Mouse (Mus musculus): Measurements from ENCODE around the gene Ubb. TPM values are rescaled to one million over a fixed set of nuclear protein-coding genes. Genes with fewer than 3 reads are reported as not detected.
A peak's percentile ranks its signal among the peaks of the same experiment; 100 is the strongest.
"Not testable (repeated sequence)": the region's sequence is repeated elsewhere in the genome, so short reads cannot be mapped to it uniquely, and the experiment has no call there.

Ubb gene
- 3,283 and 3,484 TPM in 2 replicates for polyA plus RNA-seq (2014; fragmentation: Nextera tagmentation; extraction: Ambion mirVana)

DNA sequence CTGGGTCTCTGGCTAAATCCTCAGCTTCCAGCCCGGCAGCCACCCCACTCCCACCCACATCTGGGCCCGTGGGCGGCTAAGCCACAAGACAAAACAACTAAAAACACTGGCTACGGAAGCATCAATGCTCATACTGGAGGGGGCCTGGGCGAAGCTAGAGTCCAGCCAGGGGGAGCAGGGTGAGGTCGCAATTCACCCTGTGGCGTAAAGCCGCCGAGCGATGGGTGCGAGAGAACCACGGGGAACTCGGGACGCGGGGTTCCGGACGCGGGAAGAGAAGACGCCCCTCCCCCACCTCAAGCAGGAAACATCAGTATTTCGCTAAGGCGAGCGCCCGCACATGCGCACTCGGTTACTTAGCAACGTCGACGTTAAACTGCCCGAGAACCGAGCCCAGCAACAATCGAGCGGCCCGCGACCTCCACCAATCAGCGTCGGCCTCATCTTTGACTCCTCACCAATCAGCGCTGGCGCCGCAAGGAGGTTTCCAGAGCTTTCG is at the start of gene Ubb:
Gene Ubb, plus strand, starts transcription at position 445 of the 499 bp plus-strand sequence.
- peaks cover 13% of the 10 kb centered on the region; the same call in 1 of the 2 replicates for H3K4me1 ChIP-seq (replicated peaks; ENCODE audit: control insufficient read depth, insufficient read depth, low read length)
- H3K4me3 ChIP-seq (ENCODE audit: low read depth, low read length): peak within 1 kb of the TSS; percentile 74
- DNase-seq (ENCODE audit: low spot score): peak; percentile 100
- ATAC-seq (replicated peaks; ENCODE audit: low FRiP score): peak; percentile 96
- H3K4me2 ChIP-seq (ENCODE audit: low read depth, low read length, severe bottlenecking): peak within 1 kb of the TSS; percentile 84
- H3K27ac ChIP-seq (ENCODE audit: low read depth, low read length): peak within 1 kb of the TSS; percentile 94
- no peaks in the 10 kb centered on the region for H3K9me3 ChIP-seq (ENCODE audit: control insufficient read depth, low read length)
- no peaks in the 10 kb centered on the region for H3K27me3 ChIP-seq (ENCODE audit: control insufficient read depth, insufficient read depth, low read length)
- H3K9ac ChIP-seq (ENCODE audit: low read length): peak within 1 kb of the TSS; percentile 99
- under 1% methylated on average over 40 of the region's 40 CpGs for WGBS
- peaks cover 8% of the 10 kb centered on the region; the same call in 1 of the 2 replicates for H3K36me3 ChIP-seq (ENCODE audit: control insufficient read depth, insufficient read depth, low read length)

- Histone ChIP-seq H3K27ac (ENCODE audit: low read depth, low read length) (no peak overlapping the region), H3K36me3 (ENCODE audit: control insufficient read depth, insufficient read depth, low read length) (no peaks in the 10 kb centered on the region), H3K4me3 (ENCODE audit: low read depth, low read length) (no peak overlapping the region), H3K9ac (ENCODE audit: low read length) (no peak overlapping the region), H3K4me1 (replicated peaks; ENCODE audit: control insufficient read depth, insufficient read depth, low read length) (no peaks in the 10 kb centered on the region), H3K27me3 (ENCODE audit: control insufficient read depth, insufficient read depth, low read length) (no peaks in the 10 kb centered on the region), H3K9me3 (ENCODE audit: control insufficient read depth, low read length) (no peaks in the 10 kb centered on the region), H3K4me2 (ENCODE audit: low read depth, low read length, severe bottlenecking) (no peak overlapping the region)
- ATAC-seq (replicated peaks; ENCODE audit: low FRiP score) (no peak), DNase-seq (ENCODE audit: low spot score) (no peak)
- 91% methylated on average over 4 of the region's 4 CpGs for WGBS
Measured at GRCm38 (mm10) chr11:62507683-62508082, 43.3 kb upstream of the Ubb start.

DNA sequence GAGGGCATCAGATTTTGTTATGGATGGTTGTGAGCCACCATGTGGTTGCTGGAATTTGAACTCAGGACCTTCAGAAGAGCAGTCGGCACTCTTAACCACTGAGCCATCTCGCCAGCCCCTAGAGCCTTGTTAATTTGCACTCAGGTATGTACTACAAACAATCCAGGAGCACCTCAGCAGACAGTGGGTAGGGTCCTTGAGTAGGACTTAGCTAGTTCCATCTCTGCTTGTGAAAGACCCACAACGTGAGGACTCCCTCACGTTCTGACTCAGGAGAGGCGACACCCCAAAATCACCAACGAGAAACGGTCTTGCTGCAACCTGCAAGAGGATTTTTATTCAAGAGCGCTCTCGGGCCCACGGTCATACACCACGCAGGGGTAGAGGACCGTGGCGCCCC is 42.6 kb upstream of the Ubb start:
- not testable (repeated sequence) for H3K27me3 ChIP-seq (ENCODE audit: control insufficient read depth, insufficient read depth, low read length); H3K9me3 ChIP-seq (ENCODE audit: control insufficient read depth, low read length); H3K4me3 ChIP-seq (ENCODE audit: low read depth, low read length); H3K4me2 ChIP-seq (ENCODE audit: low read depth, low read length, severe bottlenecking); H3K36me3 ChIP-seq (ENCODE audit: control insufficient read depth, insufficient read depth, low read length); ATAC-seq (replicated peaks; ENCODE audit: low FRiP score); H3K4me1 ChIP-seq (replicated peaks; ENCODE audit: control insufficient read depth, insufficient read depth, low read length); DNase-seq (ENCODE audit: low spot score); H3K9ac ChIP-seq (ENCODE audit: low read length); H3K27ac ChIP-seq (ENCODE audit: low read depth, low read length)
- WGBS: 98% methylated on average over 13 of the region's 13 CpGs

DNA sequence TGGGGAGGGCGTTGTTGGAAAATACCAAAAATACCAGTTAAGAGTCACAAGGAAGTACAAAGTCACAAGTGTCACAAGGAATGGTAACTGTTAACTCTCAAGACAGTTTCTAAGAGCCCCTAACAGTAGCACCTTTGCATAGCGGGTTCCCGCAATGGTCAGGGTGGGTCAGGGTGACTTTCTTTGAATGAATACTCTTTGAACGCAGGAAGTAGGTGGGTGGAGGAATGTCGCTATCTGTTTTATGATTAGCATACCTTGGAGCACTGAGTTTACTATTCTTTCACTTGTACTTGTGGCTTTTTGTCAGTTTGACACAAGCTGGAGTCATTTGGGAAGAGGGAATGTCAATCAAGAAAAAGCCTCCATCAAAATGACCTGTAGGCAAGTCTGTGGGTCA is 42.2 kb upstream of the Ubb start:
- not testable (repeated sequence) for H3K27me3 ChIP-seq (ENCODE audit: control insufficient read depth, insufficient read depth, low read length); DNase-seq (ENCODE audit: low spot score); H3K27ac ChIP-seq (ENCODE audit: low read depth, low read length); H3K4me3 ChIP-seq (ENCODE audit: low read depth, low read length); H3K9me3 ChIP-seq (ENCODE audit: control insufficient read depth, low read length); H3K4me1 ChIP-seq (replicated peaks; ENCODE audit: control insufficient read depth, insufficient read depth, low read length); ATAC-seq (replicated peaks; ENCODE audit: low FRiP score); H3K9ac ChIP-seq (ENCODE audit: low read length); H3K36me3 ChIP-seq (ENCODE audit: control insufficient read depth, insufficient read depth, low read length); H3K4me2 ChIP-seq (ENCODE audit: low read depth, low read length, severe bottlenecking)
- 96% methylated on average over 5 of the region's 5 CpGs for WGBS

GRCm38 (mm10) chr11:62509571-62509970 is 41.4 kb upstream of the Ubb start:
- ATAC-seq (replicated peaks; ENCODE audit: low FRiP score) (no peak), DNase-seq (ENCODE audit: low spot score) (no peak)
- no peaks in the 10 kb centered on the region for H3K4me1 ChIP-seq (replicated peaks; ENCODE audit: control insufficient read depth, insufficient read depth, low read length)
- no peak overlapping the region for H3K27ac ChIP-seq (ENCODE audit: low read depth, low read length)
- no peak overlapping the region for H3K9ac ChIP-seq (ENCODE audit: low read length)
- WGBS: 91% methylated on average over 3 of the region's 3 CpGs
- H3K27me3 ChIP-seq (ENCODE audit: control insufficient read depth, insufficient read depth, low read length): no peaks in the 10 kb centered on the region
- H3K9me3 ChIP-seq (ENCODE audit: control insufficient read depth, low read length): no peaks in the 10 kb centered on the region
- H3K36me3 ChIP-seq (ENCODE audit: control insufficient read depth, insufficient read depth, low read length): no peaks in the 10 kb centered on the region
- no peak overlapping the region for H3K4me2 ChIP-seq (ENCODE audit: low read depth, low read length, severe bottlenecking)
- no peak overlapping the region for H3K4me3 ChIP-seq (ENCODE audit: low read depth, low read length)

DNA sequence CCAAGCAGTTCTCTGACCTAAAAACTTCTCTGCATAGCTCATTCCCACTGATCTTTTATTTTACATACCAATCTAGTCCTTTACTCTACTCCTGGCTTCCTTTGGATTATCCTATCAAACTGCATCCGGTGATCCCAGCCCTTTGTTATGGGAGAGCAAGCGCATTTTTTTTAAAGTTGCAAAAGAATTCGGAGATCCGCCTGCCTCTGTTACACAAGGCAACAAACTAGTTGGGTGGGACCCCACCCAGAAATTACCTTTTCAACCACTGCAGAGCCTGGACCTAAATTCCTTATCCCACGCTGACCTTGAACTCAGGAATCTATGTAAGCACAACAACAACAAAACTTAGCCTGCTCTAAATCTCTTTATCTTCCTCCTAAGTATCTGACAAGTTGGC is 40.0 kb upstream of the Ubb start:
- H3K4me2 ChIP-seq (ENCODE audit: low read depth, low read length, severe bottlenecking): no peak overlapping the region
- no peak for DNase-seq (ENCODE audit: low spot score)
- WGBS: 80% methylated on average over 5 of the region's 5 CpGs

DNA sequence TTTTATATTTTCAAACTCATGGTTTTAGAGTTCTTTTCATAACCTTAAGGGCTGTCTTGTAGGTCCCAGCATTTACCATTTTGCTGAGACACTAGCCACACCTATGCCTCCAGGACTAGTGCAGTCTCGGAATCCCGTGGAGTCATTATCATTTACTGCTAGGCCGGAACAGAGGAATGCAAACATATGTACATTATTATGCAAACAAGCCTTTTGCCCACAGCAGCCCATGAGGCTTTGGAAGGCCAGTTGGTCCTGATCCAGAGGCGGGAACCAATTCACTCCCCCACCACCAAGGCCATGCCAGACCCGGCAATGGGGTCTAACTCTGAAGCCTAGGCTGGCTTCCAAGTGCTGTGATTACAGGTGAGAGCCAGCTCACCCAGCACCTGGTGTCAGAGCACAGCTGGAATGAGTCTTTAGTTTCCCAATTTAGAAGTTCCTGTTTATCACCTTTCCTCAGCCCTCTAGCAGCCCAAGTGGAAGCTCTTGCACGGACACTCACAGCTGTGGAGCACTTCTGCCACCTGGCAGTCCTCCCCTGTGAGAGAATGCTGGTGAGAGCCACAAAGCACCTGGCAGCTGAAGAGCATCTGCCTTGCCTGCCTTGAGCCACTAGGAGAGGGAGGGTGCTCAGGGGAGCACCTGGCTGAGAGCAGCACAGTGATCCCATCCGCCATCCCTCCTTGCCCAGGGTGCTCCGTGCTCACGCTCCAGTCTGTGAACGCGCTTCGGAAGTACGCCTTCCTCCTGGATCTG is 39.3 kb upstream of the Ubb start:
- 80% methylated on average over 13 of the region's 13 CpGs for WGBS

More for the DNA sequence above, 40.0 kb upstream of the Ubb start:
- ATAC-seq (replicated peaks; ENCODE audit: low FRiP score): no peak
- Histone ChIP-seq H3K36me3 (ENCODE audit: control insufficient read depth, insufficient read depth, low read length) (no peaks in the 10 kb centered on the region), H3K27ac (ENCODE audit: low read depth, low read length) (no peak overlapping the region), H3K4me1 (replicated peaks; ENCODE audit: control insufficient read depth, insufficient read depth, low read length) (no peaks in the 10 kb centered on the region), H3K9ac (ENCODE audit: low read length) (no peak overlapping the region), H3K27me3 (ENCODE audit: control insufficient read depth, insufficient read depth, low read length) (no peaks in the 10 kb centered on the region), H3K9me3 (ENCODE audit: control insufficient read depth, low read length) (no peaks in the 10 kb centered on the region), H3K4me3 (ENCODE audit: low read depth, low read length) (no peak overlapping the region)

GRCm38 (mm10) chr11:62512529-62513080 is 38.4 kb upstream of the Ubb start:
- WGBS: 88% methylated on average over 8 of the region's 8 CpGs
- H3K4me3 ChIP-seq (ENCODE audit: low read depth, low read length): no peak overlapping the region
- H3K27me3 ChIP-seq (ENCODE audit: control insufficient read depth, insufficient read depth, low read length): no peaks in the 10 kb centered on the region
- no peaks in the 10 kb centered on the region for H3K36me3 ChIP-seq (ENCODE audit: control insufficient read depth, insufficient read depth, low read length)
- no peaks in the 10 kb centered on the region for H3K9me3 ChIP-seq (ENCODE audit: control insufficient read depth, low read length)
- no peaks in the 10 kb centered on the region for H3K4me1 ChIP-seq (replicated peaks; ENCODE audit: control insufficient read depth, insufficient read depth, low read length)
- no peak overlapping the region for H3K9ac ChIP-seq (ENCODE audit: low read length)
- ATAC-seq (replicated peaks; ENCODE audit: low FRiP score) (no peak), DNase-seq (ENCODE audit: low spot score) (no peak)
- no peak overlapping the region for H3K4me2 ChIP-seq (ENCODE audit: low read depth, low read length, severe bottlenecking)
- no peak overlapping the region for H3K27ac ChIP-seq (ENCODE audit: low read depth, low read length)

More for the DNA sequence above, 39.3 kb upstream of the Ubb start:
- Histone ChIP-seq H3K4me2 (ENCODE audit: low read depth, low read length, severe bottlenecking) (no peak overlapping the region), H3K27ac (ENCODE audit: low read depth, low read length) (no peak overlapping the region), H3K4me3 (ENCODE audit: low read depth, low read length) (no peak overlapping the region), H3K9ac (ENCODE audit: low read length) (no peak overlapping the region), H3K27me3 (ENCODE audit: control insufficient read depth, insufficient read depth, low read length) (no peaks in the 10 kb centered on the region), H3K36me3 (ENCODE audit: control insufficient read depth, insufficient read depth, low read length) (no peaks in the 10 kb centered on the region), H3K9me3 (ENCODE audit: control insufficient read depth, low read length) (no peaks in the 10 kb centered on the region), H3K4me1 (replicated peaks; ENCODE audit: control insufficient read depth, insufficient read depth, low read length) (no peaks in the 10 kb centered on the region)
- DNase-seq (ENCODE audit: low spot score) (no peak), ATAC-seq (replicated peaks; ENCODE audit: low FRiP score) (no peak)

Data from forebrain, embryonic 11.5 days (tissue).